Mouse (Mus musculus) gastrocnemius, postnatal 36 days (tissue): ENCODE measurements around the gene Tns1. TPM values are rescaled to one million over a fixed set of nuclear protein-coding genes. Genes with fewer than 3 reads are reported as not detected.

ENCODE experiments used
- total RNA-seq, 2 experiments: library from RNA; stranded (reverse); gene quantifications; 2 replicates each; pipeline ENCODE4 v1.2.3; 2021

Gene Tns1
- total RNA-seq, 2 experiments from 2014 or later, result 194 to 248 TPM

Other genes starting within 250 kb of the Tns1 start
- gene Rufy4, start 1.1 kb upstream of the Tns1 start, total RNA-seq, result under 1 TPM in 1 of 2 experiments, not detected in 1; 0.10 TPM
- gene Cxcr2, start 29.5 kb upstream of the Tns1 start, total RNA-seq, result not detected
- gene Cxcr1, start 70.2 kb upstream of the Tns1 start, total RNA-seq, result not detected
- 10 to 100 TPM; 56.1 to 65.1 TPM for gene Arpc2, start 111.6 kb upstream of the Tns1 start, total RNA-seq
- not detected for gene Gpbar1, start 154.1 kb upstream of the Tns1 start, total RNA-seq
- gene Aamp, start 160.3 kb upstream of the Tns1 start, total RNA-seq, result 10 to 100 TPM; 64.7 to 71.3 TPM
- gene Pnkd, start 160.5 kb upstream of the Tns1 start, total RNA-seq, result 10 to 100 TPM; 53.4 to 54.8 TPM
- 10 to 100 TPM; 23.0 to 28.8 TPM for gene Tmbim1, start 181.2 kb upstream of the Tns1 start, total RNA-seq
- under 1 TPM in 1 of 2 experiments, not detected in 1; 0.12 TPM for gene Catip, start 237.7 kb upstream of the Tns1 start, total RNA-seq